Mouse (Mus musculus): ENCODE data around the gene Aspg. TPM values are rescaled to one million over a fixed set of nuclear protein-coding genes. Genes with fewer than 3 reads are reported as not detected.
A peak's percentile ranks its signal among the peaks of the same experiment; 100 is the strongest.

The Aspg gene
- polyA plus RNA-seq, 1 experiment = 4.4 TPM

- Histone ChIP-seq H3K4me1 (ENCODE audit: control insufficient read depth, insufficient read depth, low read length) (no peaks in the 10 kb centered on the region), H3K27ac (ENCODE audit: insufficient read depth, low read length) (no peak overlapping the region), H3K4me3 (ENCODE audit: insufficient read depth, low read length) (no peak overlapping the region)
- TF ChIP-seq POLR2A (IDR thresholded peaks at IDR 0.05; ENCODE audit: extremely low read depth, insufficient read depth, low read length) (no peak), CTCF (IDR thresholded peaks at IDR 0.05; ENCODE audit: extremely low read depth, insufficient read depth, low read length) (no peak)
Measured at GRCm38 (mm10) chr12:112109701-112110100, 3.2 kb downstream of the Aspg start.

- TF ChIP-seq POLR2A (IDR thresholded peaks at IDR 0.05; ENCODE audit: extremely low read depth, insufficient read depth, low read length) (no peak), CTCF (IDR thresholded peaks at IDR 0.05; ENCODE audit: extremely low read depth, insufficient read depth, low read length) (no peak)
- H3K27ac ChIP-seq (ENCODE audit: insufficient read depth, low read length) = no peak overlapping the region
Measured at GRCm38 (mm10) chr12:112111323-112111722, 4.8 kb downstream of the Aspg start.

GRCm38 (mm10) chr12:112112235-112112634 lies 5.8 kb downstream of the Aspg start:
- Histone ChIP-seq H3K27ac (ENCODE audit: insufficient read depth, low read length) (no peak overlapping the region), H3K4me3 (ENCODE audit: insufficient read depth, low read length) (no peak overlapping the region), H3K4me1 (ENCODE audit: control insufficient read depth, insufficient read depth, low read length) (no peaks in the 10 kb centered on the region)
- TF ChIP-seq CTCF (IDR thresholded peaks at IDR 0.05; ENCODE audit: extremely low read depth, insufficient read depth, low read length) (no peak), POLR2A (IDR thresholded peaks at IDR 0.05; ENCODE audit: extremely low read depth, insufficient read depth, low read length) (no peak)

More at GRCm38 (mm10) chr12:112111323-112111722, 4.8 kb downstream of the Aspg start:
- Histone ChIP-seq H3K4me1 (ENCODE audit: control insufficient read depth, insufficient read depth, low read length) (no peaks in the 10 kb centered on the region), H3K4me3 (ENCODE audit: insufficient read depth, low read length) (no peak overlapping the region)

GRCm38 (mm10) chr12:112112686-112113396 lies 6.4 kb downstream of the Aspg start:
- TF ChIP-seq POLR2A (IDR thresholded peaks at IDR 0.05; ENCODE audit: extremely low read depth, insufficient read depth, low read length) (no peak), CTCF (IDR thresholded peaks at IDR 0.05; ENCODE audit: extremely low read depth, insufficient read depth, low read length) (no peak)
- peaks cover under 1% of the 10 kb centered on the region; the same call in 1 of the 2 replicates for H3K4me1 ChIP-seq (ENCODE audit: control insufficient read depth, insufficient read depth, low read length)
- H3K27ac ChIP-seq (ENCODE audit: insufficient read depth, low read length) = no peak overlapping the region
- H3K4me3 ChIP-seq (ENCODE audit: insufficient read depth, low read length) = no peak overlapping the region

- no peak overlapping the region for H3K27ac ChIP-seq (ENCODE audit: insufficient read depth, low read length)
- H3K4me3 ChIP-seq (ENCODE audit: insufficient read depth, low read length) = no peak overlapping the region
- TF ChIP-seq POLR2A (IDR thresholded peaks at IDR 0.05; ENCODE audit: extremely low read depth, insufficient read depth, low read length) (no peak), CTCF (IDR thresholded peaks at IDR 0.05; ENCODE audit: extremely low read depth, insufficient read depth, low read length) (peak; percentile 99)
- peaks cover 5% of the 10 kb centered on the region for H3K4me1 ChIP-seq (ENCODE audit: control insufficient read depth, insufficient read depth, low read length)
Measured at GRCm38 (mm10) chr12:112113710-112114109, 7.2 kb downstream of the Aspg start.

GRCm38 (mm10) chr12:112117006-112117405 lies 10.5 kb downstream of the Aspg start:
- Histone ChIP-seq H3K4me1 (ENCODE audit: control insufficient read depth, insufficient read depth, low read length) (peaks cover 5% of the 10 kb centered on the region), H3K27ac (ENCODE audit: insufficient read depth, low read length) (no peak overlapping the region), H3K4me3 (ENCODE audit: insufficient read depth, low read length) (no peak overlapping the region)
- no peak for TF ChIP-seq CTCF (IDR thresholded peaks at IDR 0.05; ENCODE audit: extremely low read depth, insufficient read depth, low read length)
- no peak for TF ChIP-seq POLR2A (IDR thresholded peaks at IDR 0.05; ENCODE audit: extremely low read depth, insufficient read depth, low read length)

GRCm38 (mm10) chr12:112117649-112118048 lies 11.2 kb downstream of the Aspg start:
- TF ChIP-seq POLR2A (IDR thresholded peaks at IDR 0.05; ENCODE audit: extremely low read depth, insufficient read depth, low read length) (no peak), CTCF (IDR thresholded peaks at IDR 0.05; ENCODE audit: extremely low read depth, insufficient read depth, low read length) (no peak)
- Histone ChIP-seq H3K27ac (ENCODE audit: insufficient read depth, low read length) (no peak overlapping the region), H3K4me1 (ENCODE audit: control insufficient read depth, insufficient read depth, low read length) (peaks cover 5% of the 10 kb centered on the region), H3K4me3 (ENCODE audit: insufficient read depth, low read length) (no peak overlapping the region)

GRCm38 (mm10) chr12:112121188-112121587 lies 14.7 kb downstream of the Aspg start:
- H3K4me3 ChIP-seq (ENCODE audit: insufficient read depth, low read length) = no peak overlapping the region
- no peak overlapping the region for H3K27ac ChIP-seq (ENCODE audit: insufficient read depth, low read length)
- TF ChIP-seq POLR2A (IDR thresholded peaks at IDR 0.05; ENCODE audit: extremely low read depth, insufficient read depth, low read length) (no peak), CTCF (IDR thresholded peaks at IDR 0.05; ENCODE audit: extremely low read depth, insufficient read depth, low read length) (no peak)
- H3K4me1 ChIP-seq (ENCODE audit: control insufficient read depth, insufficient read depth, low read length) = peaks cover 5% of the 10 kb centered on the region

GRCm38 (mm10) chr12:112125903-112126302 lies 19.4 kb downstream of the Aspg start:
- Histone ChIP-seq H3K4me3 (ENCODE audit: insufficient read depth, low read length) (no peak overlapping the region), H3K27ac (ENCODE audit: insufficient read depth, low read length) (no peak overlapping the region), H3K4me1 (ENCODE audit: control insufficient read depth, insufficient read depth, low read length) (no peaks in the 10 kb centered on the region)
- TF ChIP-seq POLR2A (IDR thresholded peaks at IDR 0.05; ENCODE audit: extremely low read depth, insufficient read depth, low read length) = no peak

- Histone ChIP-seq H3K4me3 (ENCODE audit: insufficient read depth, low read length) (no peak overlapping the region), H3K27ac (ENCODE audit: insufficient read depth, low read length) (no peak overlapping the region), H3K4me1 (ENCODE audit: control insufficient read depth, insufficient read depth, low read length) (no peaks in the 10 kb centered on the region)
- TF ChIP-seq POLR2A (IDR thresholded peaks at IDR 0.05; ENCODE audit: extremely low read depth, insufficient read depth, low read length) (no peak), CTCF (IDR thresholded peaks at IDR 0.05; ENCODE audit: extremely low read depth, insufficient read depth, low read length) (no peak)
Measured at GRCm38 (mm10) chr12:112126931-112127635, 20.6 kb downstream of the Aspg start.

All from cortical plate, adult 2 months (tissue).